Mouse (Mus musculus): ENCODE data around the gene Tedc2. TPM values are rescaled to one million over a fixed set of nuclear protein-coding genes. Genes with fewer than 3 reads are reported as not detected.

The Tedc2 gene
- total RNA-seq (2012; rRNA removed) (11.8 and 13.6 TPM in 2 replicates), total RNA-seq (2014; rRNA removed) (14.1 and 14.7 TPM in 2 replicates), polyA plus RNA-seq (2012; ENCODE audit: insufficient read length, low read depth) (14.1 and 14.5 TPM in 2 replicates)

- peak within 1 kb of the TSS; percentile 82 to 89 (median 88) for H3K4me3 ChIP-seq (replicated peaks in 1 of 3; ENCODE audit: low read depth in 2 of 3, low read length in 2 of 3, poor library complexity in 1 of 3)
- in situ Hi-C loops (cut with MboI; ENCODE audit: low pct_ligation_motif_present, low pct_unique_long_range_greater_than_20kb, low sequenced_read_pairs) = no loop called here
- peaks cover 7 to 28% of the 10 kb centered on the region in 2 experiments for H3K4me1 ChIP-seq (ENCODE audit: control insufficient read depth in 1 of 2, insufficient read depth in 2 of 2)
- peak; percentile 96 for DNase-seq (ENCODE audit: extremely low read depth)
- H3K27ac ChIP-seq (ENCODE audit: insufficient read depth, low read depth) = no peak within 1 kb of the TSS
- dilution Hi-C loops (cut with MboI; ENCODE audit: extremely low pct_ligation_motif_present, extremely low pct_unique_long_range_greater_than_20kb, low sequenced_read_pairs) = no loop called here
- H3K9ac ChIP-seq (ENCODE audit: insufficient read depth, low read depth) = peak within 1 kb of the TSS; percentile 73
- no peaks in the 10 kb centered on the region; the same call in 1 of the 2 replicates for H3K79me2 ChIP-seq (replicated peaks; ENCODE audit: control insufficient read depth, extremely low read depth, insufficient read depth, poor library complexity, severe bottlenecking)
- no peaks in the 10 kb centered on the region for H3K9me3 ChIP-seq (replicated peaks; ENCODE audit: low read length)
- peaks cover 48 to 69% of the 10 kb centered on the region in 2 experiments for H3K36me3 ChIP-seq (replicated peaks in 1 of 2; ENCODE audit: control insufficient read depth in 1 of 2, insufficient read depth in 1 of 2, low read length in 1 of 2)
- no peaks in the 10 kb centered on the region for H3K27me3 ChIP-seq (replicated peaks)
- peak within 1 kb of the TSS; percentile 89 for H3K4me2 ChIP-seq (ENCODE audit: insufficient read depth, low read depth, poor library complexity, severe bottlenecking)
- TF ChIP-seq PAX5 (IDR thresholded peaks at IDR 0.05; ENCODE audit: low read length) (no peak), JUND (conservative IDR thresholded peaks at IDR 0.05; ENCODE audit: low read depth, low read length) (no peak), UBTF (IDR thresholded peaks at IDR 0.05; ENCODE audit: low read depth, low read length) (no peak), SIN3A (IDR thresholded peaks at IDR 0.05; ENCODE audit: low read length) (peak; percentile 92), MAZ (IDR thresholded peaks at IDR 0.05; ENCODE audit: low read depth, low read length) (no peak), ELF1 (IDR thresholded peaks at IDR 0.05; ENCODE audit: low read depth, low read length) (peak; percentile 97), KAT2A (IDR thresholded peaks at IDR 0.05; ENCODE audit: insufficient replicate concordance, low read length) (no peak), CTCF (conservative IDR thresholded peaks at IDR 0.05 in 1 of 2, IDR thresholded peaks at IDR 0.05 in 1 of 2; ENCODE audit: low read depth in 2 of 2, low read length in 2 of 2) (no peak), NRF1 (IDR thresholded peaks at IDR 0.05; ENCODE audit: low read depth, low read length) (peak; percentile 61), POLR2A (IDR thresholded peaks at IDR 0.05; ENCODE audit: low read depth, low read length) (peak; percentile 87), RAD21 (IDR thresholded peaks at IDR 0.05; ENCODE audit: low read depth, low read length) (no peak), MXI1 (IDR thresholded peaks at IDR 0.05; ENCODE audit: low read depth, low read length) (no peak), CHD2 (IDR thresholded peaks at IDR 0.05; ENCODE audit: low read length) (peak; percentile 58), RCOR1 (conservative IDR thresholded peaks at IDR 0.05; ENCODE audit: low read depth, low read length) (no peak), ETS1 (conservative IDR thresholded peaks at IDR 0.05; ENCODE audit: low read depth, low read length) (0 out of 2 replicates have a peak, but pooled peaks have one; percentile 17), MAFK (IDR thresholded peaks at IDR 0.05; ENCODE audit: insufficient replicate concordance, low read length) (0 out of 2 replicates have a peak, but pooled peaks have one; percentile 20), NELFE (IDR thresholded peaks at IDR 0.05; ENCODE audit: low read depth, low read length) (peak; percentile 86), GABPA (IDR thresholded peaks at IDR 0.05; ENCODE audit: insufficient replicate concordance, low read depth, low read length) (no peak), E2F4 (IDR thresholded peaks at IDR 0.05; ENCODE audit: insufficient replicate concordance, low read depth, low read length) (peak; percentile 88; the same call in 1 of the 2 replicates), POLR2AphosphoS2 (IDR thresholded peaks at IDR 0.05; ENCODE audit: low read depth, low read length) (peak; percentile 85; the same call in 1 of the 2 replicates), ZMIZ1 (IDR thresholded peaks at IDR 0.05; ENCODE audit: low read depth, low read length) (peak; percentile 69), ZKSCAN1 (IDR thresholded peaks at IDR 0.05; ENCODE audit: borderline replicate concordance, low read depth, low read length) (no peak), JUN (IDR thresholded peaks at IDR 0.05; ENCODE audit: insufficient read depth, low read depth, low read length) (no peak), USF2 (conservative IDR thresholded peaks at IDR 0.05; ENCODE audit: low read depth, low read length) (no peak), TBP (conservative IDR thresholded peaks at IDR 0.05; ENCODE audit: low read depth, low read length) (peak; percentile 46; the same call in 1 of the 2 replicates), HCFC1 (IDR thresholded peaks at IDR 0.05; ENCODE audit: low read depth, low read length) (peak; percentile 73), MAX (IDR thresholded peaks at IDR 0.05; ENCODE audit: low read length) (no peak), IRF4 (IDR thresholded peaks at IDR 0.05; ENCODE audit: low read depth, low read length) (peak; percentile 29; the same call in 1 of the 2 replicates), TCF12 (IDR thresholded peaks at IDR 0.05; ENCODE audit: low read depth, low read length) (peak; percentile 69; the same call in 1 of the 2 replicates), BHLHE40 (IDR thresholded peaks at IDR 0.05; ENCODE audit: low read depth, low read length) (peak; percentile 64), SMC3 (IDR thresholded peaks at IDR 0.05; ENCODE audit: low read depth, low read length) (no peak), MYC (IDR thresholded peaks at IDR 0.05; ENCODE audit: low read depth, low read length) (0 out of 2 replicates have a peak, but pooled peaks have one; percentile 32), EP300 (IDR thresholded peaks at IDR 0.05; ENCODE audit: low read length) (no peak), CHD1 (IDR thresholded peaks at IDR 0.05; ENCODE audit: low read depth, low read length) (no peak), MEF2A (IDR thresholded peaks at IDR 0.05; ENCODE audit: borderline replicate concordance, low read depth, low read length) (no peak), ZC3H11A (IDR thresholded peaks at IDR 0.05; ENCODE audit: low read depth, low read length) (no peak), USF1 (IDR thresholded peaks at IDR 0.05; ENCODE audit: low read depth, low read length) (no peak)
Measured at GRCm38 (mm10) chr17:24220435-24221411, at the start of gene Tedc2. Gene Tedc2, minus strand, starts transcription at chr17:24220851.

Measured in CH12.LX (cell line).